Mouse (Mus musculus): ENCODE measurements around the gene Atxn7l1. TPM values are rescaled to one million over a fixed set of nuclear protein-coding genes. Genes with fewer than 3 reads are reported as not detected.

Atxn7l1 gene
- polyA plus RNA-seq, 1 experiment from 2014 or later = 17.0 TPM

DNA sequence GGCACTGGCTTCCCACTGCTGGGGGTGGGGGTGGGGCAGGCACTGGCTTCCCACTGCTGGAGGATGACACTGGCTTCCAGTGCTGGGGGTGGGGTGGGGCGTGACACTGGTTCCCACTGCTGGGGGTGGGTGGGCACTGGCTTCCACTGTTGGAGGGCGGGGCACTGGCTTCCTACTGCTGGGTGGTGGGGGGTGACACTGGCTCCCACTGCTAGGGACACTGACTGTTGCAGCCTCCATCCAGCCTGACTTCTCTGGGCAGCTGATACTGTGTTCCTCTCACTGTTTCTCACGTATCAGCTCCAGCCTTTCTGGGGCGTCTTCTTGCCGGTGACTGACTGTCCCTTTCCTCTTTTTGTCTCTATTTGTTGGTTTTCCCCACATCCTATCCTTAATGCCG lies 53.6 kb downstream of the Atxn7l1 start:
- peaks cover 14% of the 10 kb centered on the region for H3K4me1 ChIP-seq (ENCODE audit: control insufficient read depth, insufficient read depth, low read length)
- DNase-seq (ENCODE audit: low spot score, missing footprints) = no peak
- H3K27ac ChIP-seq (ENCODE audit: low read depth, low read length) = no peak overlapping the region
- H3K27me3 ChIP-seq (ENCODE audit: control insufficient read depth, insufficient read depth, low read length) = no peaks in the 10 kb centered on the region
- no peak overlapping the region for H3K4me2 ChIP-seq
- H3K4me3 ChIP-seq (ENCODE audit: low read depth, low read length) = no peak overlapping the region
- WGBS = 72% methylated on average over 6 of the region's 6 CpGs
- peak; percentile 51 for ATAC-seq (ENCODE audit: low FRiP score)
- no peak overlapping the region for H3K9ac ChIP-seq (ENCODE audit: low read length)
- no peaks in the 10 kb centered on the region; the same call in 1 of the 2 replicates for H3K36me3 ChIP-seq (ENCODE audit: control insufficient read depth, insufficient read depth, low read length)
- no peaks in the 10 kb centered on the region; the same call in 1 of the 2 replicates for H3K9me3 ChIP-seq (ENCODE audit: control insufficient read depth, low read length)

DNA sequence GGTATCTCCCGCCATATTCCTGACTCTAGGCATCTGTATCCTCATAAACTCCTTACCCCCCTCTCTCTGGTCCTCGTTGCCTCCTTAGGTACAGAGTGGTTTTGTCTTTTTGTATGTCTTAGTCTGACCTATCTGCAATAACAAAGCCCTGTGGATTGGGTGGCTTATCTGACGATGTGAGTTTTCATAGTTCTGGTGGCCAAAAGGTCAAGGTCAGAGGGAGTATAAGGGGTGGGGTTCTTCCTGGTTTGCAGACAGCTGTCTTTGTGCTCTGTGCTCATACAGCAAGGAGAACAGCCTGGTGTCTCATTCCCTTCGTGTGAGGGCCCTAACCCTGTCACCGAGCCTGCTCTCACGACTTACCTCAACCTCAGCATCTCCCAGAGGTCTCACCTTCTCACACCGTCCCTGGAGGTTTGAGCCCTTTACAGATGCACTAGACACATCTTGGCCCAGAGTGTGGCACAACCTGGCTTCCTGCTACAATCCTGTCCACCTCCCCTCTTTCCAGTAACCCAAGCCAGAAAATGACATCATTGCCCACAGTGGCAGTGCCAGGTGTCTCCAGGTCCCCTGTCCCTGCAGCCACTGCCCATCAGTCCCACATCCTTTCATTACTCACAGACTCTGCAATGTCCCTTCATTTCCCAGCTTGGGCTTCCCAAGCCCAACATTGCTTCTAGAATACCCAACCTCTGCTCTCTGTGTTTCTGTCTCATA lies 54.2 kb downstream of the Atxn7l1 start:
- Histone ChIP-seq H3K4me3 (ENCODE audit: low read depth, low read length) (no peak overlapping the region), H3K27me3 (ENCODE audit: control insufficient read depth, insufficient read depth, low read length) (no peaks in the 10 kb centered on the region), H3K4me2 (no peak overlapping the region), H3K36me3 (ENCODE audit: control insufficient read depth, insufficient read depth, low read length) (no peaks in the 10 kb centered on the region; the same call in 1 of the 2 replicates), H3K9me3 (ENCODE audit: control insufficient read depth, low read length) (no peaks in the 10 kb centered on the region; the same call in 1 of the 2 replicates), H3K9ac (ENCODE audit: low read length) (no peak overlapping the region), H3K4me1 (ENCODE audit: control insufficient read depth, insufficient read depth, low read length) (peaks cover 14% of the 10 kb centered on the region), H3K27ac (ENCODE audit: low read depth, low read length) (no peak overlapping the region)
- WGBS = 61% methylated on average over 7 of the region's 7 CpGs
- DNase-seq (ENCODE audit: low spot score, missing footprints) = no peak
- ATAC-seq (ENCODE audit: low FRiP score) = peak; percentile 15; the same call in 1 of the 2 replicates

DNA sequence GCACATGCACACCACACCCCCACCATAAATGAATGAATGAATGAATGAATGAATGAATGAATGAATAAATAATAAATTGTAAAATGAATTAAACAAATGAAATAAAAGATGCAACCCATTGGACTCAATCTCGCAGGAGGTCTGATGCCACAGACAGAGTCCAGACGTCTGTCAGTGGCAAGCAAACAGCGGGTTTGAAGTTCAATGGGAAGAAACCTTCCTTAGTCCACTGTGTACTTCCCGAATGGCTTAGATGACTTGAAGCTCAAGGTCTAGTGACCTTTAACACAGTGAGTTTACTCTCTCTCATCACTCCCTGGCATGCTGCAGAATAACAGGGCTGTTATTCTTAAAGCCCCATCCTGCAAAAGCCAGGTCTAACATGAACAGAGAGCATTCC lies 57.8 kb downstream of the Atxn7l1 start:
- H3K9me3 ChIP-seq (ENCODE audit: control insufficient read depth, low read length) = no peaks in the 10 kb centered on the region
- H3K27ac ChIP-seq (ENCODE audit: low read depth, low read length) = no peak overlapping the region
- H3K4me3 ChIP-seq (ENCODE audit: low read depth, low read length) = no peak overlapping the region
- no peaks in the 10 kb centered on the region for H3K36me3 ChIP-seq (ENCODE audit: control insufficient read depth, insufficient read depth, low read length)
- H3K9ac ChIP-seq (ENCODE audit: low read length) = no peak overlapping the region
- H3K27me3 ChIP-seq (ENCODE audit: control insufficient read depth, insufficient read depth, low read length) = no peaks in the 10 kb centered on the region
- no peak for ATAC-seq (ENCODE audit: low FRiP score)
- no peak for DNase-seq (ENCODE audit: low spot score, missing footprints)
- H3K4me1 ChIP-seq (ENCODE audit: control insufficient read depth, insufficient read depth, low read length) = peaks cover 11% of the 10 kb centered on the region
- no peak overlapping the region for H3K4me2 ChIP-seq
- WGBS = 87% methylated on average over 4 of the region's 4 CpGs

DNA sequence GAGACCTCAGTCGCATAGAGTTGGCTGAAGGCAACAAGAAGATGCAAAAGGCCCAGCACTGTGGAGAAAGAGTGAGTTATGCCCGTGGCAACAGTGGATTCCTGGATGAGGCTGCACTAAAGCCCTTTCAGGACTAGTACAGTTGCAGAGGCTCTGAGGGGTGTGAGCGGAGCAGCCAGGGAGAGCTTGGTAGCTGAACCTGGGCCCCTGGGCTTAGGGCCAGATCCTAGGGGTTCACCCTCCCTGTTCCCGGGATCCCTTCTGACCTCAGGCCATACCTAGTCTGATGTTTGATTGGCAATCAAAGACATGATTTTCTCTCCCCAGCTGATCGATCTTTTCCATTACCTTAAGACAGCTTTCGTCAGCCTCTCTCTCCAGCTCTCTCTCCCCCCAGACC lies 58.8 kb downstream of the Atxn7l1 start:
- 87% methylated on average over 6 of the region's 6 CpGs for WGBS
- H3K4me3 ChIP-seq (ENCODE audit: low read depth, low read length) = no peak overlapping the region
- H3K27ac ChIP-seq (ENCODE audit: low read depth, low read length) = no peak overlapping the region
- no peak for ATAC-seq (ENCODE audit: low FRiP score)
- H3K9ac ChIP-seq (ENCODE audit: low read length) = no peak overlapping the region
- no peak for DNase-seq (ENCODE audit: low spot score, missing footprints)
- no peak overlapping the region for H3K4me2 ChIP-seq
- no peaks in the 10 kb centered on the region for H3K36me3 ChIP-seq (ENCODE audit: control insufficient read depth, insufficient read depth, low read length)
- no peaks in the 10 kb centered on the region for H3K9me3 ChIP-seq (ENCODE audit: control insufficient read depth, low read length)
- H3K4me1 ChIP-seq (ENCODE audit: control insufficient read depth, insufficient read depth, low read length) = peaks cover 10% of the 10 kb centered on the region
- H3K27me3 ChIP-seq (ENCODE audit: control insufficient read depth, insufficient read depth, low read length) = no peaks in the 10 kb centered on the region

DNA sequence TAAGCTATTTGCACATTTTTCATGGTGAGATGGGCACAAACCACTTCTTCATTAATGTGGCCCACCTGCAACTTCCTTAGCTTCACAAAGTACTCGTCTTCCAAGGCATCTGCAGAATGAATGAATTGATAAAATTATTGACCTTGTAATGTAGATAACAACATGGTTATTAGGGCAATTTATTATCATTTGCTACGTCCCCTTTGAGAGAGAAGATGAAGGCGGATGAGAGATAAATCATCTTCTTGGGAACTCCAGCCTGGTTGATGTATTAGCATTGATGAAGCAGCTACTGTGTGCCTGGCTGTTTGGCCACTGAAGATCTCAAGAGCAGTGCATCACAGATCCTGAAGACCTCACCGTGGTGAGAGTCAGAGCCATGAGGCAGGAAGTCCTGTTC lies 63.4 kb downstream of the Atxn7l1 start:
- DNase-seq (ENCODE audit: low spot score, missing footprints) (no peak), ATAC-seq (ENCODE audit: low FRiP score) (no peak)
- WGBS = 85% methylated on average over 4 of the region's 4 CpGs
- H3K36me3 ChIP-seq (ENCODE audit: control insufficient read depth, insufficient read depth, low read length) = no peaks in the 10 kb centered on the region
- no peaks in the 10 kb centered on the region for H3K4me1 ChIP-seq (ENCODE audit: control insufficient read depth, insufficient read depth, low read length)
- no peaks in the 10 kb centered on the region for H3K27me3 ChIP-seq (ENCODE audit: control insufficient read depth, insufficient read depth, low read length)
- no peak overlapping the region for H3K4me3 ChIP-seq (ENCODE audit: low read depth, low read length)
- no peaks in the 10 kb centered on the region for H3K9me3 ChIP-seq (ENCODE audit: control insufficient read depth, low read length)
- H3K27ac ChIP-seq (ENCODE audit: low read depth, low read length) = no peak overlapping the region
- H3K4me2 ChIP-seq = no peak overlapping the region
- H3K9ac ChIP-seq (ENCODE audit: low read length) = no peak overlapping the region

DNA sequence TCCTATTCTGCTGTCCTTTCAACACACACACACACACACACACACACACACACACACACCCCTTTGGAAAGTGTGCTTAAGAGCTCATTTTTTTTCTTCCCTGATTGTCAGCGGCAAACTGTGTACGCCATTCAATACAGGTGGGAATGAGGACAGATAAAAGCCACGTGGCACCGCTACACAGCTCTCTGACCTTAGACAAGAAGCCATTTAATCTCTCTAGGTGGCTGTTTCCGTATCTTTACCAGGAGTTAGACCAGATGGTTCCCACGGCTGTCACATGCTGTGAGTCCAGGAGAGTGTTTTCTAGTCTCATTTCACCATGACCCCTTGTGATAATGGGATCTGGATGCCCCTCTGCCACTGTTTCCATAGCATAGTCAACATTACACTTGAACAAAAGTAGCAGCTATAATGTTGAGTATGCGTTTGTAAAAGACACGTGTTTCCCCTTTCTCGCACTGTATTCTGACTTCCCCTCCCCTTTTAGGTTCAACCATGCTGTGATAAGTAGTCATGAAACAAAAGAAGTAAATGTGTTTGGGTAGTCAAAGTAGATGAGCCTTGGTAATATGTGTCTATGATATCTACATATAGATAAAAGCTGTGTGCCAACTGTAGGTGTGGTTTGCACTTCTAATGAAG lies 70.8 kb downstream of the Atxn7l1 start:
- H3K36me3 ChIP-seq (ENCODE audit: control insufficient read depth, insufficient read depth, low read length) = no peaks in the 10 kb centered on the region; the same call in 1 of the 2 replicates
- no peak overlapping the region for H3K9ac ChIP-seq (ENCODE audit: low read length)
- no peak overlapping the region for H3K4me3 ChIP-seq (ENCODE audit: low read depth, low read length)
- peaks cover 5% of the 10 kb centered on the region; the same call in 1 of the 2 replicates for H3K4me1 ChIP-seq (ENCODE audit: control insufficient read depth, insufficient read depth, low read length)
- H3K4me2 ChIP-seq = no peak overlapping the region
- ATAC-seq (ENCODE audit: low FRiP score) (no peak), DNase-seq (ENCODE audit: low spot score, missing footprints) (no peak)
- H3K9me3 ChIP-seq (ENCODE audit: control insufficient read depth, low read length) = no peaks in the 10 kb centered on the region
- 81% methylated on average over 9 of the region's 9 CpGs for WGBS
- no peak overlapping the region for H3K27ac ChIP-seq (ENCODE audit: low read depth, low read length)
- no peaks in the 10 kb centered on the region for H3K27me3 ChIP-seq (ENCODE audit: control insufficient read depth, insufficient read depth, low read length)

DNA sequence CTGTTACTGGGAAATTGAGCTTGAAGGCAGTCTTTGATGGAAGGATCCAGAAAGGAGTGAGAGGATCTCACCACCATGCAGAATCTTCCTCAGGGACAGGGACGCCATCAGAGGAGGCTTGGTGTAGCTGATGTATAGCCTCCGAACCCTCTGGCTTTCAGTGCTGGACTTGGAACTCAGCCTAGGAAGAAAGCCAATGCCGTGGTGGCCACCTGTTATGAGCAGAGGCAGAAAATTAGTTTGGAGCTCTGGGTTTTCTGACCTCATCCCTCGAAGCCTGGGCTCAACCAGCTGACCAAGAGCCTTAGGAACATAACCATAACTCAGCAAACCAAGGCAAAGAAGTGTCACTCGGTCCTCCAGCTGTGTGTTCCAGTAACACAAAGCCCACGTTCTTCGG lies 71.9 kb downstream of the Atxn7l1 start:
- Histone ChIP-seq H3K4me2 (no peak overlapping the region), H3K9me3 (ENCODE audit: control insufficient read depth, low read length) (no peaks in the 10 kb centered on the region), H3K4me1 (ENCODE audit: control insufficient read depth, insufficient read depth, low read length) (peaks cover 9% of the 10 kb centered on the region), H3K27ac (ENCODE audit: low read depth, low read length) (no peak overlapping the region), H3K36me3 (ENCODE audit: control insufficient read depth, insufficient read depth, low read length) (no peaks in the 10 kb centered on the region; the same call in 1 of the 2 replicates), H3K4me3 (ENCODE audit: low read depth, low read length) (no peak overlapping the region), H3K9ac (ENCODE audit: low read length) (no peak overlapping the region), H3K27me3 (ENCODE audit: control insufficient read depth, insufficient read depth, low read length) (no peaks in the 10 kb centered on the region)
- no peak for ATAC-seq (ENCODE audit: low FRiP score)
- 95% methylated on average over 7 of the region's 7 CpGs for WGBS
- DNase-seq (ENCODE audit: low spot score, missing footprints) = no peak

DNA sequence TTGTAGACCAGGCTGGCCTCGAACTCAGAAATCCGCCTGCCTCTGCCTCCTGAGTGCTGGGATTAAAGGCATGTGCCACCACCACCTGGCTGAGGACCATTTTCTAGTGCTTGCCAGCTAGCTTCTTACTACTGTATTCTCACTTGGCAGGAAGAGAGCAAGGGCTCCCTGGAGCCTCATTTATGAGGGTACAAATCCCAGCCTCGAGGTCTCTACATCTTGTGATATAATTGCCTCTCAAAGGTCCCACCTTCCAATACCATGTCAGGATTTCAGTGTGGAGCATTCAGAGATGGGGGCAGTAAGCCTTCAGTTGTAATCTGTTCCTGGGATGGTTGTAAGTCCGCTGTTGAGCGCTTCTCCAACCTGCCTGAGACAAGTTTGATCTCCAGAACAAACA lies 72.6 kb downstream of the Atxn7l1 start:
- no peaks in the 10 kb centered on the region; the same call in 1 of the 2 replicates for H3K36me3 ChIP-seq (ENCODE audit: control insufficient read depth, insufficient read depth, low read length)
- no peak overlapping the region for H3K4me3 ChIP-seq (ENCODE audit: low read depth, low read length)
- H3K27ac ChIP-seq (ENCODE audit: low read depth, low read length) = peak overlapping the region; percentile 14; the same call in 1 of the 2 replicates
- H3K9me3 ChIP-seq (ENCODE audit: control insufficient read depth, low read length) = no peaks in the 10 kb centered on the region
- peaks cover 13% of the 10 kb centered on the region for H3K4me1 ChIP-seq (ENCODE audit: control insufficient read depth, insufficient read depth, low read length)
- H3K9ac ChIP-seq (ENCODE audit: low read length) = no peak overlapping the region
- no peak overlapping the region for H3K4me2 ChIP-seq
- ATAC-seq (ENCODE audit: low FRiP score) (no peak), DNase-seq (ENCODE audit: low spot score, missing footprints) (no peak)
- 85% methylated on average over 5 of the region's 5 CpGs for WGBS
- H3K27me3 ChIP-seq (ENCODE audit: control insufficient read depth, insufficient read depth, low read length) = no peaks in the 10 kb centered on the region

DNA sequence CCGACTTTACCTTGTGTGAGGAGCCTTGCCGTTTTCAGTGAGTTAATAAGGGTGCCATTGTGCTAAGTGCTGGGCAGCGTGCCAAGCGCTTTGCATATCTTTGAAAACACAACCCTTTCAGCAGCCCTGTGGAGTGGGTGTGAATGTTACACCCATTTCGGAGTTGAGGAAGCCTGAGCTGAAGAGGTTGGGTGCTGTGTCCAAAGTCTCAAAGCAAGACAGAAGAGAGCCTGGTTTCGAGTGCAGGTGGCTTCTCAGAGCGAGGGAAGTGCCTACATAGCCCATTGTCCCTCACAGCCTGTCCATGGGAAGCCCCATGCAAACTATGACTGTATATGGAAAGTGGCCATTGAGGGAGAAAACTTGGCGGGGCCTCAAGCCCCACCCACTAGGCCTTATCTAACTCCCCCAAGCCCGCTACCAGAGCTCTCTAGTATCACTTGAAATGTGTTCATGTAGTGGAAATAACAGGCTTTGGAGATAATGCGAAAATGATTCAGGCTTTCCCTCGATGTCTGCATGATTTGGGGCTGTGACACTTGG lies 73.1 kb downstream of the Atxn7l1 start:
- peaks cover 18% of the 10 kb centered on the region for H3K4me1 ChIP-seq (ENCODE audit: control insufficient read depth, insufficient read depth, low read length)
- WGBS = 73% methylated on average over 11 of the region's 11 CpGs
- H3K4me3 ChIP-seq (ENCODE audit: low read depth, low read length) = no peak overlapping the region
- no peaks in the 10 kb centered on the region; the same call in 1 of the 2 replicates for H3K36me3 ChIP-seq (ENCODE audit: control insufficient read depth, insufficient read depth, low read length)
- peak; percentile 31; the same call in 1 of the 2 replicates for ATAC-seq (ENCODE audit: low FRiP score)
- H3K9ac ChIP-seq (ENCODE audit: low read length) = no peak overlapping the region
- no peaks in the 10 kb centered on the region for H3K9me3 ChIP-seq (ENCODE audit: control insufficient read depth, low read length)
- H3K27ac ChIP-seq (ENCODE audit: low read depth, low read length) = peak overlapping the region; percentile 40; the same call in 1 of the 2 replicates
- no peak overlapping the region for H3K4me2 ChIP-seq
- DNase-seq (ENCODE audit: low spot score, missing footprints) = no peak
- H3K27me3 ChIP-seq (ENCODE audit: control insufficient read depth, insufficient read depth, low read length) = no peaks in the 10 kb centered on the region
